Mouse (Mus musculus): Measurements from ENCODE around the gene Sctr.

DNA sequence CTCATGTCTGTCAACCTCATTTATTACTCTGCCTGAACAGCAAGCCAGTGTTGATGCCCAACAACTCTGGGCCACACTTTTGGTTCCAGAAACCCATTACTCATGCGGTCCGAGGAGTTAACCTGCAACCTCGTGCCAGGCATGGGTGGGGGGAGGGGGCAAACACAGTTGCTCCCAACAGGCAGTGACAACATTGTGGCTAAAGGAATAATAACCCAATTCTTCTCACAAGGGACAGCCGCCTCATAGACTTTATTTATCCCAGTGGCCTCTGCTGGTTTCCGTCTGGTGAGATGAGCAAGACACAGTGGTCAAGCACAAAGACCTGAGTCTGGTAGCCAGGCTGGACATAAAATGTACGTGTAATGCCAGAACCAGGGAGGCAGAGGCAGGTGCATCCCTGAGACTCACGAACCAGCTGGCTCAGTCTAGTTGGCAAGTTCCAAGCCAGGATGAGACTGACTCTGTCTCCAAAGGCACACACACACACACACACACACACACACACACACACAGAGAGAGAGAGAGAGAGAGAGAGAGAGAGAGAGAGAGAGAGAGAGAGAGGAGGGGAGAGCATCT is 28.9 kb downstream of the Sctr start:
- TF ChIP-seq POLR2A (IDR thresholded peaks at IDR 0.05; ENCODE audit: low read depth, low read length) (no peak), CTCF (IDR thresholded peaks at IDR 0.05; ENCODE audit: borderline replicate concordance, insufficient read depth, low read length) (no peak)
